Mouse (Mus musculus) right cerebral cortex, postnatal 4 days (tissue): ENCODE data around the gene Tmem25.

Source experiments
- DNase-seq: peaks from one replicate; pipeline ENCODE4 v3.0.0-alpha.2; 2022

Tmem25 gene

GRCm38 (mm10) chr9:44799102-44799957 lies at the start of gene Tmem25:
Gene Tmem25 (minus strand): TSS chr9:44799307.
- peak; percentile 82 for DNase-seq

GRCm38 (mm10) chr9:44847446-44847845 lies 48.3 kb upstream of the Tmem25 start:
- no peak for DNase-seq

- no peak for DNase-seq
These were observed 42.1 kb upstream of the Tmem25 start for GRCm38 (mm10) chr9:44841241-44841640.

GRCm38 (mm10) chr9:44836439-44836838 lies 37.3 kb upstream of the Tmem25 start:
- peak; percentile 84 for DNase-seq

- no peak for DNase-seq
These were observed 33.2 kb upstream of the Tmem25 start for GRCm38 (mm10) chr9:44832356-44832755.

- DNase-seq = no peak
These were observed 31.4 kb upstream of the Tmem25 start for GRCm38 (mm10) chr9:44830506-44830905.

- no peak for DNase-seq
These were observed 29.8 kb upstream of the Tmem25 start for GRCm38 (mm10) chr9:44828944-44829343.

- no peak for DNase-seq
These were observed 27.6 kb upstream of the Tmem25 start for GRCm38 (mm10) chr9:44826660-44827059.

GRCm38 (mm10) chr9:44819920-44820827 lies 21.1 kb upstream of the Tmem25 start:
- DNase-seq = no peak

- no peak for DNase-seq
These were observed 18.4 kb upstream of the Tmem25 start for GRCm38 (mm10) chr9:44817522-44817921.

GRCm38 (mm10) chr9:44814179-44814578 lies 15.1 kb upstream of the Tmem25 start:
- no peak for DNase-seq

GRCm38 (mm10) chr9:44810316-44810715 lies 11.2 kb upstream of the Tmem25 start:
- no peak for DNase-seq

GRCm38 (mm10) chr9:44807778-44808177 lies 8.7 kb upstream of the Tmem25 start:
- DNase-seq = no peak

- no peak for DNase-seq
These were observed 8.0 kb upstream of the Tmem25 start for GRCm38 (mm10) chr9:44807141-44807540.

- no peak for DNase-seq
These were observed 6.4 kb upstream of the Tmem25 start for GRCm38 (mm10) chr9:44805536-44805935.

- no peak for DNase-seq
These were observed 5.6 kb upstream of the Tmem25 start for GRCm38 (mm10) chr9:44804678-44805077.

GRCm38 (mm10) chr9:44802808-44803450 lies 3.8 kb upstream of the Tmem25 start, which contains the start of gene Ttc36:
Gene Ttc36 (minus strand): TSS chr9:44803072.
- no peak for DNase-seq

- no peak for DNase-seq
These were observed 2.6 kb upstream of the Tmem25 start for GRCm38 (mm10) chr9:44801669-44802068.

- DNase-seq = no peak
These were observed 834 bp upstream of the Tmem25 start for GRCm38 (mm10) chr9:44799958-44800324.

- no peak for DNase-seq
These were observed 809 bp downstream of the Tmem25 start for GRCm38 (mm10) chr9:44798298-44798697.

- DNase-seq = no peak
These were observed 6.3 kb downstream of the Tmem25 start for GRCm38 (mm10) chr9:44792842-44793241.

- peak; percentile 92 for DNase-seq
These were observed 26.1 kb downstream of the Tmem25 start for GRCm38 (mm10) chr9:44772750-44773651.
